ENCODE assay signal across 26 mouse cellular contexts in genomic region chr4:80915211-80915610, GRCm38 (mm10). TPM values are rescaled to one million over a fixed set of nuclear protein-coding genes. Genes with fewer than 3 reads are reported as not detected.
"Had no signal": no experiment of that assay in that cellular context is flagged by ENCODE, and none has a peak within 500 bp of the region (broad histone marks: within the 10 kb centered on the region; RNA-seq: fewer than 3 reads in every experiment).

No protein-coding gene starts in this region.

- H3K27me3 ChIP-seq: heart, embryonic 12.5 days; hindbrain, embryonic 12.5 days; intestine, embryonic 15.5 days; limb, embryonic 12.5 days; limb, embryonic 15.5 days had no signal

- H3K4me2 ChIP-seq: heart, embryonic 12.5 days; hindbrain, embryonic 12.5 days; hindbrain, embryonic 14.5 days; intestine, embryonic 15.5 days; limb, embryonic 12.5 days; limb, embryonic 15.5 days had no signal

- H3K9me3 ChIP-seq: heart, embryonic 10.5 days; heart, embryonic 12.5 days; hindbrain, embryonic 10.5 days; hindbrain, embryonic 12.5 days; intestine, embryonic 15.5 days; limb, embryonic 12.5 days; limb, embryonic 15.5 days had no signal

- H3K9ac ChIP-seq: heart, embryonic 12.5 days; hindbrain, embryonic 12.5 days; hindbrain, embryonic 14.5 days; intestine, embryonic 15.5 days; limb, embryonic 12.5 days; limb, embryonic 15.5 days had no signal

- H3K36me3 ChIP-seq: heart, embryonic 10.5 days; heart, embryonic 12.5 days; hindbrain, embryonic 10.5 days; hindbrain, embryonic 12.5 days; intestine, embryonic 15.5 days; limb, embryonic 12.5 days; limb, embryonic 15.5 days had no signal

- H3K27ac ChIP-seq: gastrocnemius, adult 2 months; heart, embryonic 10.5 days; hindbrain, embryonic 10.5 days; hindbrain, embryonic 12.5 days; hindbrain, embryonic 14.5 days; intestine, embryonic 15.5 days; limb, embryonic 12.5 days; limb, embryonic 15.5 days had no signal

- H3K4me3 ChIP-seq: gastrocnemius, adult 2 months; heart, embryonic 10.5 days; heart, embryonic 12.5 days; hindbrain, embryonic 10.5 days; hindbrain, embryonic 12.5 days; intestine, embryonic 15.5 days; limb, embryonic 12.5 days; limb, embryonic 15.5 days had no signal

- DNase-seq: gastrocnemius, adult 2 months; gastrocnemius, postnatal 10 days; gastrocnemius, postnatal 25 days; heart, adult 18-20 months; heart, postnatal 10 days; heart, postnatal 4 days; kidney, adult 18-20 months; kidney, adult 8-10 months; kidney, postnatal 10 days; kidney, postnatal 25 days; layer of hippocampus, adult 9-11 months; layer of hippocampus, postnatal 36 days; left cerebral cortex, postnatal 4 days had no signal

- ATAC-seq: forebrain, embryonic 16.5 days; hindbrain, embryonic 16.5 days; inflammation-experienced regulatory T-cells, adult 6 months; intestine, embryonic 15.5 days; intestine, postnatal 0 days had no signal

- H3K4me1 ChIP-seq: heart, embryonic 10.5 days; heart, embryonic 12.5 days; intestine, embryonic 15.5 days; limb, embryonic 12.5 days had no signal

RNA-seq across cellular contexts. Expression of gene Lurap1l, which starts 4.8 kb away (rescaled TPM):
- total RNA-seq: granulocyte monocyte progenitor cell, adult 5-6 weeks had no signal
- polyA plus RNA-seq: inflammation-experienced regulatory T-cells, adult 6 months had no signal
